Mouse (Mus musculus) olfactory bulb, adult 2 months (tissue): ENCODE measurements around the gene Btbd9.

Experiments
- CTCF ChIP-seq: fragments of 200-500 bp; IDR thresholded peaks from 2 replicates; pipeline ENCODE4 v1.5.1; 2012; ENCODE audit warnings: low read depth, mild to moderate bottlenecking, low read length, moderate library complexity; ENCODE audit not compliant: insufficient read depth
- POLR2A ChIP-seq: fragments of 200-500 bp; IDR thresholded peaks from 2 replicates; pipeline ENCODE4 v1.6.1; 2012; ENCODE audit warnings: mild to moderate bottlenecking, low read depth, low read length, moderate library complexity; ENCODE audit not compliant: insufficient read depth

DNA sequence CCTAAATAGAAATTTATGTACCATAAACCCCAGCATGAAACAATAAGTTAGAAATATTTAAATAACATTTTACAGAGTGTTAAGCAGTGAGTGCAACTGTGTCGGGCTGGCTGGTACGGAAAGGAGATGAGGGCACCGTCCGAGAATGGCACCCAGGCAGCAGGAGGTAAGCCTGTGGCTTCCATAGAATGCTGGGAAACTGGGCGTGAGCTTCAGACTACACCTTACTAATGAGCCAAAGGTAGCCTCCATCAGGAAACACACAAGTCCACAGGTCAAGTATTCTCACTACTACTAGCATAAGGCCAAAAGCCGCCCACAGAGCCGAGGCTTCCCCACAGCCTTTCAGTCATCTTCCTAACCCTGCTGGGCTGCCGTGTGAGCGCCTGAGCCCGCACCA is 144.2 kb downstream of the Btbd9 start:
- TF ChIP-seq CTCF: no peak
- no peak for TF ChIP-seq POLR2A
